Mouse (Mus musculus) midbrain, embryonic 10.5 days (tissue): ENCODE measurements at regions not wholly inside any gene's neighbourhood (a gene's known extent, or its start where the extent isn't known, plus 50 kb on each side); places are given as distances from the start of the nearest gene placed in this dataset.

Source experiments
- DNase-seq: peaks from one replicate; pipeline ENCODE4 v3.0.0-alpha.2; 2017; ENCODE audit warnings: low spot score
- H3K27ac ChIP-seq: fragments of 300-500 bp; sonication (generic); replicated peaks from 2 replicates; pipeline ENCODE4 v1.5.1; 2016; ENCODE audit warnings: mild to moderate bottlenecking
- H3K27me3 ChIP-seq: fragments of 300-500 bp; sonication (generic); 2 replicates; pipeline ENCODE4 v1.6.1; 2016; ENCODE audit warnings: low read depth, mild to moderate bottlenecking; ENCODE audit not compliant: poor library complexity, severe bottlenecking
- H3K36me3 ChIP-seq: fragments of 300-500 bp; sonication (generic); 2 replicates; pipeline ENCODE4 v1.6.1; 2016; ENCODE audit warnings: mild to moderate bottlenecking, moderate library complexity
- H3K4me1 ChIP-seq: fragments of 300-500 bp; sonication (generic); 2 replicates; pipeline ENCODE4 v1.6.1; 2016
- H3K4me3 ChIP-seq: fragments of 300-500 bp; sonication (generic); 2 replicates; pipeline ENCODE4 v1.5.1; 2016; ENCODE audit warnings: mild to moderate bottlenecking, moderate library complexity
- H3K9me3 ChIP-seq: fragments of 300-500 bp; sonication (generic); replicated peaks from 2 replicates; pipeline ENCODE4 v1.6.1; 2016; ENCODE audit warnings: mild to moderate bottlenecking
- WGBS: fragments of 180-500 bp; shearing (Covaris S2); methylation state at CpG from one replicate; pipeline ENCODE4 v1.1.7; 2016; 5-methylcytosine and 5-hydroxymethylcytosine counted together

DNA sequence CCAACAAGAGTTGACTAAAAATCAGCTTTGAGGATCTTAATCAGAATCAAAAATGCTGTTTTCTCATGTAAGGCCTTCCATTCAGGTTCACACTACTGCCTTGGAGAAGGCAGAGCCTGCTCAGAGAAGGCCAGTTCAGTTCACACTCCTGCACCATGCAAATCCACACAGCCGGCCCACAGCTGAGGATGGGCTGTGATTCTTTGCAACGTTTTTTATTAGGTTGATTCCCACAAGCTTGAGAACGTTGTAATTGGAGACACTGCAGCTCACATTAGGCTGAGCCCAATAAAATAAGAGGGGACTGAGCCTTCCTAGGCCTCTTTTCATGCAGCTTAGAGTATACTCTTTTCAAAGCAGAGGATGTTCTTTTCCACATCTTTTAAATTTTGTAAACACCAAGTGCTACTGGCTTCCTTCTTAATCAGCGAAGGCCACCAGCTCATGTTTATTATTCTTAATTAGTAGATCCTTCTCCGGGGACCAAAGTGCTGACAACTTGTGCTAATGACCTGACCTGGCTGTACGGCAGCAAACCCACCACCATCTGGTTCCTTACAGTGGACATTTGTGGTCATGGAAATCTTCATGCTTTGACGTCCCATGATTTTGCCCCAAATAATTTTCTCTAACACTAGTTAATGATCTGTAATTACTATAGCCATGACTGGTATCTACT lies 549.8 kb downstream of the Nfib start:
- no peak overlapping the region for H3K4me3 ChIP-seq
- no peak overlapping the region for H3K27ac ChIP-seq
- H3K27me3 ChIP-seq, result no peaks in the 10 kb centered on the region
- no peaks in the 10 kb centered on the region for H3K4me1 ChIP-seq
- no peaks in the 10 kb centered on the region for H3K36me3 ChIP-seq
- no peak for DNase-seq
- 62% methylated on average over 7 of the region's 7 CpGs for WGBS
- H3K9me3 ChIP-seq, result no peaks in the 10 kb centered on the region

DNA sequence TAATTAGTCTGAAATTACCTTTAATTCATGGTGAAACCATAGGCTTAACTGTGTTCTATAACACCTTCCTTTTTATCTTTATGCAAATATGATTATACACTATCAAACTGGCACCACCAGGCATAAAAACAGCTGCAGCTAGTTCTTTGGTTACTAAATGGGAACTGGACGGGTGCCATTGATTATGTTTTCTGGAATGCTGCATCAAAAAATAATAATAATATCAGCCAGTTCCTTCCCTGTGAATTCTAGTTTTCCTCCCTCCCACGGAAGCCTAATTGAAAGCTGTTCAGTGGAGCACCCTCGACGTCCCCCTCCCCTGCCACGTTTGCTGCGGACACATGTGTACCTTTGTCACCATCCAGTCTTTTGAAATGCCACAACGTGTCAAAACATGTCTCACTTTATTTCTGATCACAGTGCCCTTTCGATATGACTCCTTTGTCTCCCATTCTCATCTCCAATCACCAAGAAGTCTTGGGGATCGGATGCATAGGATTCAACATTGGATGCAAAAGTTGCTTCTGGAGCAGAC lies 551.5 kb downstream of the Nfib start:
- H3K27ac ChIP-seq, result no peak overlapping the region
- no peaks in the 10 kb centered on the region for H3K36me3 ChIP-seq
- no peak for DNase-seq
- 88% methylated on average over 9 of the region's 9 CpGs for WGBS
- no peaks in the 10 kb centered on the region for H3K4me1 ChIP-seq
- no peaks in the 10 kb centered on the region for H3K27me3 ChIP-seq
- H3K9me3 ChIP-seq, result no peaks in the 10 kb centered on the region
- no peak overlapping the region for H3K4me3 ChIP-seq

DNA sequence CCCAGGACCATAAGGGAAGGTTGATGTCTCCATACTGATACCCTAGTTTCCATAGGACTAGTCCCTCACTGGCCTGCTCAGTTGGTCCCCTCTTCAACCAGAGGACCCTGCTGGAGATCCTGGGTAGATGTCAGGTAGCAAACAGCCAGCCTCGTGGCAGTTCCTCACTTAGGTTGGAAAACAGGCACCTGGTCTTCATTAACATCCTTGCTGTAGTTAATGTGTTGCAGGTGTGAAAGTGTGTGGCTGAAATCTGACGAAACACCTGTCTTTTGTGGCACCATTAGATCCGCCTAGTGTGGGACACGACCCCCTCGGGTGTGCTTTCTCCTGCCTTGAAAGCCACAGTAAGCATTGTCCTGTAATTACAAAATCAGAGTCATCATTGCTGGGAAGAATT lies 551.9 kb downstream of the Nfib start:
- Histone ChIP-seq H3K4me1 (no peaks in the 10 kb centered on the region), H3K4me3 (no peak overlapping the region), H3K9me3 (no peaks in the 10 kb centered on the region), H3K27me3 (no peaks in the 10 kb centered on the region), H3K27ac (no peak overlapping the region), H3K36me3 (no peaks in the 10 kb centered on the region)
- no peak for DNase-seq
- WGBS, result 81% methylated on average over 5 of the region's 5 CpGs

DNA sequence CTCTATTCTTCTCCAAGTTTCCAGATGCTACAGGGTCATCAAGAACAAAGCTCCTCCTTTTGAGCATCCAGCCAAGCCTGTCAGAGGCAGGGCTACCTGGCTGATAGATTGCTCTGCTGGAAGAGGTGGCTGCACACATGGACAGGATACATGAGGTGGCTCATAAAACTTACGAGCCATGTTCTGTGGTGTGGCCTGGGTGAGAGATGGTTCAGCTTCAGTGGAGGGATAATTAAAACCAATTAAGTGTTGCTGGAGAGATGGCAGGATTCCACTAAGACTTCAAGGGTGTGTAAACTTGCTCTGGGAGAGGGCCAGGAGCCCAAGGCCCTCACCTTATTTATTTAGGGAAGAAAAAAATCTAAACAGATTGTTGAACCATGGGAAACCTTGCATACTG lies 555.6 kb downstream of the Nfib start:
- H3K9me3 ChIP-seq, result no peaks in the 10 kb centered on the region
- no peak overlapping the region for H3K27ac ChIP-seq
- H3K27me3 ChIP-seq, result no peaks in the 10 kb centered on the region
- no peak overlapping the region for H3K4me3 ChIP-seq
- DNase-seq, result no peak
- WGBS, result 77% methylated on average over 1 of the region's 1 CpGs
- H3K36me3 ChIP-seq, result no peaks in the 10 kb centered on the region
- peaks cover 6% of the 10 kb centered on the region for H3K4me1 ChIP-seq

DNA sequence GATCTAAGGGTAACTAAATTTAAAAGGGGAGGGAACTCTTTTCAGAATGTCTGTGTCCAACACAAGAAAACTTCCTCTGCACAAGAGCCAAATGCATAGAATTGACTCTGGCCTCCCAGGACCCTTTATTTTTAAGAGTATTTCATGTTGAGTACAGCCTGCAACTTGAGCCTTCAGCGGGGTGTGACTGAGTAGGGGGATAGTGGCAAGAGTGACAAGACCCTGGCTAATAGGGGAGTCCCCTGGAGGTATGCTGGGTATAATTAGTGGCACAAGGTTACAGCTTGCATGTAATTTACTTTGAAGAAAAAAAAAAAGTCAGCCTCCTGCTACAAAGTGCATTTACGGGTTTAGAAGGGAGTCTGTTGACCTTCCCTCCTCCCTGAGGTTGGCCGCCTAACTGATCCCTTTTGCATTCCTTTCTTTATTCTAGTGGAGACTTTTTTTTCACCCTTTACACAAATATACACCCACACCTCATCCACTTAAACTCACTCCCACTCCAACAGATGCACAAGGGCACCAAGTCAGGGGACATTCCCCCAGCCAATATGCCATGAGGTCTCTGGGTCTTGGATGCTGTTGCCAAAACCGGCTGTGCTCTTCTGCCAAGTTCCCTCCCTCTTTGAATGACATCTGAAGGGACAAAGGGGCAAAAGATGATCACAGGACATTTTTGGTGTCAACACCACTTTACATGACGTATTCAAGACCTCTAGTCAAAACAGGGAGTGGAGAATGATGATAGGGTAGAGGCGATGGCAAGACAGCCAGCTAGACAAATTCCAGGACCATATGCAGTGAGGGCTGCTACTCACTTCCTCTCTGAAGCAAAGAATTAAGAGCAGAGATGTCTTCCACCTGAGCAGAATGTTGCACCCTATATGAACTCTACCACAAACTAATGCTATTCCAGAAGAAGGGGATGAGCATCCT lies 557.2 kb downstream of the Nfib start:
- H3K36me3 ChIP-seq, result no peaks in the 10 kb centered on the region
- H3K4me1 ChIP-seq, result peaks cover 6% of the 10 kb centered on the region
- H3K9me3 ChIP-seq, result no peaks in the 10 kb centered on the region
- no peak overlapping the region for H3K27ac ChIP-seq
- no peak for DNase-seq
- no peaks in the 10 kb centered on the region for H3K27me3 ChIP-seq
- H3K4me3 ChIP-seq, result no peak overlapping the region
- WGBS, result 59% methylated on average over 6 of the region's 6 CpGs

DNA sequence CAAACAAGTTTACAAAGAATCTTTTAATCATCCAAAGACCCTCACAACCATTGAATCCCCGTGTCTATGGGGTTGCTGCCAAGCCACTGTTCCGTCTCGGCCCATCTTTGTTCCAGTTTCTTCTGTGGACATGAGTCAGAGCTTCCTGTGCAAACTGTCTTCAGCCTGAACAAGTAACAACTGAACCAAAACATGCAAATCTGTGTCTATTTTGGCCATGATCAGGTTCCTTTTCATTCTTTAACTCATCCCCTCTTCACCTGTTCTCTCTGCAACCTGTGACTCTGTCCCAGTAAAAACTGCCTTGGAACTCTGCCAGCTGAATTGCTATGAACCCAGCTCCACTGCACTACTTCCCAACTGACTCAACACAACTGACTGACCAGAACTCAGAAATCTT lies 563.2 kb downstream of the Nfib start:
- no peak overlapping the region for H3K27ac ChIP-seq
- 93% methylated on average over 3 of the region's 3 CpGs for WGBS
- H3K27me3 ChIP-seq, result no peaks in the 10 kb centered on the region
- no peaks in the 10 kb centered on the region for H3K4me1 ChIP-seq
- no peak overlapping the region for H3K4me3 ChIP-seq
- no peak for DNase-seq
- no peaks in the 10 kb centered on the region for H3K36me3 ChIP-seq
- no peaks in the 10 kb centered on the region for H3K9me3 ChIP-seq

DNA sequence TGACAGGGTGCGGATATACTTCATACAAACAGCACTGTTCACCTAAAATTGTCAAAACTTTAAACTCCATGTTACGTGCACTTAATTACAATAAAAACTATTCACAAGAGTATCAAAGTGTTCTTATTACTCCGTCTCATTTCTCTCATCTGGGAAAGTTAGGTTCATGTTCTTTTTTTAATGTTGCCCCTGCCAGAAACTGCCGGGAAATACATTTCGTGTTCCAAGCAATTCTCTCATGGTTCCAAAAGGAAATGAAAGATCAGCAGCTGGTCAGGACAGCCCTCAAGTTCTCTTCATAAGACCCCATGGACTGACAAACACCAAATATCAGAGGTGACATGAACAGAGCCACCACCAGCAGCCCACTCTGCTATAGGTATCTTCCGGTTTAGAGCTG lies 565.7 kb downstream of the Nfib start:
- Histone ChIP-seq H3K27me3 (no peaks in the 10 kb centered on the region), H3K4me1 (no peaks in the 10 kb centered on the region), H3K27ac (no peak overlapping the region), H3K36me3 (no peaks in the 10 kb centered on the region), H3K4me3 (no peak overlapping the region), H3K9me3 (no peaks in the 10 kb centered on the region)
- WGBS, result 96% methylated on average over 6 of the region's 6 CpGs
- no peak for DNase-seq

DNA sequence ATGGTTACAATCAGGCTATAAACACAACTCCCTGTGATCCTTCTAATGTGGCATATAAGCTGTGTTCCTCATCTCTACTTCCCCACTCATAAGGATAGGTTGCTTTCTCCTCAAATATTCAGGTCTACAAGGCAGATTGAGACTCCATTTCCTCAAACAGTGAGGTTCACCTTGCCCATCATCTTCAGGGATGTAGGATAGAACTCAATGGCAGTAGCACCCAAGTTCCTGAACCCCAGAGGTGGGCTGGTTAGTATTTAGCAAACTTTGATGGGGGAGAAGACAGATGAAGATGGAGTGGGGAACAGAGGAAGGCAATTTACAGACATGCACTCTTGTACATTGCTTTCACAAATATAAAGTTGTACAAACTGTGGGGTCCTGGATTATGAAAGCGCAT lies 566.5 kb downstream of the Nfib start:
- H3K4me1 ChIP-seq, result no peaks in the 10 kb centered on the region
- H3K27ac ChIP-seq, result no peak overlapping the region
- 100% methylated on average over 1 of the region's 1 CpGs for WGBS
- no peaks in the 10 kb centered on the region for H3K9me3 ChIP-seq
- no peak overlapping the region for H3K4me3 ChIP-seq
- no peaks in the 10 kb centered on the region for H3K27me3 ChIP-seq
- no peaks in the 10 kb centered on the region for H3K36me3 ChIP-seq
- no peak for DNase-seq

DNA sequence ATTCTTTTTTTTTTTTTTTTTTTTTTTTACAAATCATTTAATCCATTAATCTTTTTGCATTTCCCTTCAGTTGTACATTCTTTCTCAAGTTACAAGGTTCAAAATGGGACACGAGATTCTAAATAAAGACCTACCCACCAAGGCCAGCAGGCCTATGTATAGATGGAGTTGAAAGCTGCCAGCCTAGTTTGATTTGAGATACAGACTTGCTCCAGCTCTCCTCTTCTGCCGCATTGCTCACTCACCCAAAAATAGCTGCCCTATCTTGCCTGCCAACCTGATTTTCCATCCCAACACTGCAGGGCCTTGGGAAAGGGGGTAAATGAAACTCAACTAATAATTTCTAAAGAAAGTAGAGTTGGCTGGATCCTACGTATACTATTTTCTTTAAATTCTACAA lies 572.7 kb downstream of the Nfib start:
- no peaks in the 10 kb centered on the region for H3K4me1 ChIP-seq
- 86% methylated on average over 3 of the region's 3 CpGs for WGBS
- no peak for DNase-seq

DNA sequence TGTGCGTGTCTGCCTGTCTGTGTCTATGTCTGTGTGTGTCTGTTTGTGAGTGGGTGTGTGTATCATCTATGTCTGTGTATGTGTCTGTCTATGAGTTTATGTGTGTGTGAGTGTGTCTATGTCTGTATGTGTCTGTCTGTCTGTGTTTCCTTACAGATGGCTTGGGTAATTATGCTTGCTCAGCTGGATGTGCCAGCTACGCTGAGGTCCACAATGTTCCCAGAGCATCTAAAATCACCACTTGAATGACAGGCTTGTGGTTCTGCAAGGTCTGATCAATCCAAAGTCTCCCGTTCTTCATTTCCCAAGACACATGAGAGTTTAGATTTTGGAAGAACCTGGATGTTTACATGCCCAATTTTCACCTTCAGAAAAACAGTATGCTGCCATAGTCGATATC lies 573.2 kb downstream of the Nfib start:
- Histone ChIP-seq H3K27ac (no peak overlapping the region), H3K4me3 (no peak overlapping the region), H3K27me3 (no peaks in the 10 kb centered on the region), H3K9me3 (no peaks in the 10 kb centered on the region), H3K4me1 (no peaks in the 10 kb centered on the region), H3K36me3 (no peaks in the 10 kb centered on the region)
- 89% methylated on average over 4 of the region's 4 CpGs for WGBS
- no peak for DNase-seq

More for the DNA sequence above, 572.7 kb downstream of the Nfib start:
- Histone ChIP-seq H3K4me3 (no peak overlapping the region), H3K9me3 (no peaks in the 10 kb centered on the region), H3K36me3 (no peaks in the 10 kb centered on the region), H3K27me3 (no peaks in the 10 kb centered on the region), H3K27ac (no peak overlapping the region)

DNA sequence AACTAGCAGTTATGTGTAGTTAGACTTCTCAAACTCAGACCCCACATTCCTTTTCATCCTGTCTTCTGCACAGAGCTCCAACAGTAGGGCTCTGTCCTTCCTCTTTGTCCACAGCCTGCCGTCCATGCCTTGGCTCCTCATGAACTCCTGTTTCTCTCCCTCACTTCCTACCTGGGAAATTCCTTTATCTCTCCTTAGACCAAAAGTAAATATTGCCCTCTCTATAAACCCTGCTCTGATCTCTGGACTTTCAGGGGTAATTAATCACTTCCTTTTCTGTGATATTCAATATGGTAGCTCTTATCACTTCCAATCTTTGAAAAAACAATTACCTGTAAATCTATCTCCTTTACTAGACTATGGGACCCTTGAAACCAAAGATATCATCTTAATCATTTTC lies 576.1 kb downstream of the Nfib start:
- DNase-seq, result no peak
- Histone ChIP-seq H3K9me3 (no peaks in the 10 kb centered on the region), H3K36me3 (no peaks in the 10 kb centered on the region), H3K4me1 (no peaks in the 10 kb centered on the region), H3K27ac (no peak overlapping the region), H3K27me3 (no peaks in the 10 kb centered on the region), H3K4me3 (no peak overlapping the region)
- WGBS, result 79% methylated on average over 1 of the region's 1 CpGs

DNA sequence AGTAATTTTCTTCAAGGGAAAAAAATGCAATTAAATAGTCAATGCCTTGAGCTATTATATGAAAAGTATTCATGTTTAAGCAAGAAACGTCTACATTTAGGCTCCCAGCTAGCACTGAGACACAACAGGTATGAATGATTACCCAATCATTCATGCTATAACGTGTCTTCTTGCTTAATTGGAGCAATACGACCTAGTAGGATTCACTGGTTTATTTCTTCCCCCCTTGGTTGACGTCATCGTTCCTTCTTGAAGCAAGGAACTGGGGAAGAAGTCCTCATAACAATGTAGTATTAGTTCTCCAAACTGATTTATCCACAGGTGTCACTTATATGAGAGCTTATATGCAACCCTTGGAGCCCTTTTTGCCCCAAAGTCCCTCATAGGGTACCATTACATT lies 581.8 kb downstream of the Nfib start:
- no peaks in the 10 kb centered on the region for H3K27me3 ChIP-seq
- no peaks in the 10 kb centered on the region for H3K9me3 ChIP-seq
- H3K4me3 ChIP-seq, result no peak overlapping the region
- 86% methylated on average over 5 of the region's 5 CpGs for WGBS
- H3K27ac ChIP-seq, result no peak overlapping the region
- no peaks in the 10 kb centered on the region for H3K36me3 ChIP-seq
- DNase-seq, result no peak
- H3K4me1 ChIP-seq, result no peaks in the 10 kb centered on the region

DNA sequence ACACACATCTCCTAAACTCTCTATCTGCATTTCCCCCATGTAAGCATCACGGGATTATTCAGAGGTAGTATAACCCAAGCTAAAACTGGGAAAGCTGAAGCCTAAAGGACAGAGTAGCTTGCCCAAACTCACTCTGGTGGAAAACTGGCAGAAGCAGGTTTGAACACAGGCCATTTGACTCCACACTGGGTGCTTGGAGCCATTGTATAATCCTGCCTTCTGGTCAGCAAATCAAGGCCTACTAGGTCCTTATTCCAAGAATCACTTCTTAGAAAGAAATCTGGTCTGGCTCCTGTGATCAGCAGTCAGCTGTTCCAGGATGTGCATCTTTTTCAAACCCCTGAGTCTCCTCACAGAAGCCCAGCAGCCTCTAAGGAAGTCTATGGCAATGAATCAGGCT lies 582.4 kb downstream of the Nfib start:
- no peaks in the 10 kb centered on the region for H3K36me3 ChIP-seq
- DNase-seq, result no peak
- H3K4me3 ChIP-seq, result no peak overlapping the region
- no peak overlapping the region for H3K27ac ChIP-seq
- no peaks in the 10 kb centered on the region for H3K9me3 ChIP-seq
- no peaks in the 10 kb centered on the region for H3K4me1 ChIP-seq
- H3K27me3 ChIP-seq, result no peaks in the 10 kb centered on the region
- WGBS, result 97% methylated on average over 1 of the region's 1 CpGs
